Mouse (Mus musculus): Measurements from ENCODE around the gene Vmn1r194.
"Not testable (repeated sequence)": the region's sequence is repeated elsewhere in the genome, so short reads cannot be mapped to it uniquely, and the experiment has no call there.

Vmn1r194 gene

DNA sequence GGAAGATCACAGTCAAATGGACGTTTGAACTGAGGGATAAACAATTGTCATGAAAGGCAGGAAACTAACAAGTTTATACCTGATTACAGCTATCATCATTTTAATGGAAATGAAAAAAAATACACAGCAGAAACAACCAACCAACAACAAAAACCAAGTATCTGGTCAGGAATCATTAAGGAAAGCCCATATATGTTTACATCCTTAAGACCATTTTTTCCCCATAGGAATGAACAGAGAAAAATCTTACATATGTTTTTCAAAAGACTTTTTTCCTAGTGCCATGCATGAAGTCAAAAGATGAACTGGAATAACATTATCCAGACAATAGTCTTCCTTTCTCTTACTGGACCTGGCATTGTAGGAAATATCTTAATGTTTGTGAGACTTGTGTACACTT is at the start of gene Vmn1r194:
Gene Vmn1r194 (plus strand): TSS at position 301 of the 400 bp plus-strand sequence.
- DNase-seq (ENCODE audit: low read depth, low spot score), result no peak

DNA sequence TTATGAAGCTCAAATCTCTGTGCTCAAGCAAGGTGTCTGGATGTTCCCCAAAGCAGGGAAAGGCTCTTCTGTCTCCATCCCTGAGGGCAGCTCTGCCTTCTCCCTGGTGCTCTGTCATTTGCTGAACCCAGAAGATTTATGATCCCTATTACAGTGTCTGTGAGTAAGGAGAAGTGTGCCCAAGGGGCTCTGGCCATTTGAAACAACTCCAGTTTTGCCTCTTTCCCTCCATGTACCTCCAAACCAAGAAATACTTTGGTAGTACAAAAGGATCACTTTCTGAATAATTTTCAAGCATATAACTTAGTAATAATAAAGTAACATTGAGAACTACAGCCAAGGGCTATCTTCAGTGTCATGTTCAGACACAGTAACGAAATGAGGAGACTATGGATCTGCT is 21.0 kb upstream of the Vmn1r194 start, which contains the start of gene Vmn1r193:
Gene Vmn1r193 (minus strand): TSS at position 101 of the 400 bp plus-strand sequence.
- not testable (repeated sequence) for DNase-seq (ENCODE audit: low read depth, low spot score)

DNA sequence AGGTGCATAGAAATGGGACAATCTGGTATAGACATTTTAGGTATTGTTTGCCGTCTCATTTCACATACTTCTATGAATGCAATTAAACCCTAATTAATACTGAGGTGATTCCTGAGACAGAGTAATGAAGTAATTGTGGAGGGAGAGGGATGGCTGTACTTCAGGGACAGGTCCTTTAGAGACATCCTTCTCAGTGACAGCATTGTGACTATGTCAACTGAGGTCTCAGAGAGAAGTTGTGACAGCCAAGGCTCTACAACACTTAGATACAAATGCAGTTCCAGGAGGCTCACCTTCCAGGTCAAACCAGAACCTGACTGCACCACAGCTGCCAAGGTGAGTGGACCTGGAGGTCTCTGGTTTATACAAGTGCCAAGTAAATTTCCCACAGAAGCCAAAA is 26.2 kb downstream of the Vmn1r194 start, which contains the start of gene Vmn1r195:
Gene Vmn1r195 (plus strand): TSS at position 301 of the 400 bp plus-strand sequence.
- DNase-seq (ENCODE audit: low read depth, low spot score), result not testable (repeated sequence)

DNA sequence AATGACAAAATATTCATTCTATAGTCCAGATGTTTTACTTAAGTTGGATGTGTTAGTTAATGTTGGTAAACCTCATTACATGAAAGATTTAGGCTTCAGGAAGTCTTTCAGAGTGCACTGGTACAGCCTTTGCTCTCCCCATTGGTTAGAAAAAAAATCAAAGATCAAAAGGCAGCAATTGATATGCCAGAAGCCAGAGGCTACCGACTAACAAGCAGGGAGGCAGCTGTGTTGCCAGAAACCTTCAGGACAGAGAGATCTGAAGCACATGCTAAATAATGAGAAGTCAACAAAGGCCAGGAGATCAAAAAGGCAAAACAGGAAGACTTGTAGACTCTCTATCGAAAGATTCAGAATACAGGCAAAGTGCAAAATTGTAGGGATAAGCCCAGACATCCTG is 27.7 kb downstream of the Vmn1r194 start:
- DNase-seq (ENCODE audit: low read depth, low spot score), result no peak

DNA sequence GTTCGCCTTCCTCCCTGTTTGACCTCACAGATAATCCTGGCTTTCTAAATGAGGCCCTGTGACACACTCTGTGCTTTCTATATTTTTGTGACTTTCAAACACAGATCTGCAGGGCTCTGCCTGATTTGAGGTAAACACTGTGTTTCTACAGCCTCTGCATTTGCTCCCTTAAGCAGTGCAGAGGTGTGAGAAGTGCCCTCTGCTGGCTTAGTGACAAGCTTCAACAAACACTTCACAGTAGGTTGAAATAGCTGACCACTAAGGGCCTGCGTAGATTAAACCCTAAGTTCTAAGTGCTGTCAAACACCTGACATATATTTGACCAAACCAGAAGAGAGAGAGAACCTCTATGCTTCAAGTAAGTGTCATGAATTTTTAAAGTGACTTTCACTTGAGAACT is 40.6 kb downstream of the Vmn1r194 start:
- no peak for DNase-seq (ENCODE audit: low read depth, low spot score)

DNA sequence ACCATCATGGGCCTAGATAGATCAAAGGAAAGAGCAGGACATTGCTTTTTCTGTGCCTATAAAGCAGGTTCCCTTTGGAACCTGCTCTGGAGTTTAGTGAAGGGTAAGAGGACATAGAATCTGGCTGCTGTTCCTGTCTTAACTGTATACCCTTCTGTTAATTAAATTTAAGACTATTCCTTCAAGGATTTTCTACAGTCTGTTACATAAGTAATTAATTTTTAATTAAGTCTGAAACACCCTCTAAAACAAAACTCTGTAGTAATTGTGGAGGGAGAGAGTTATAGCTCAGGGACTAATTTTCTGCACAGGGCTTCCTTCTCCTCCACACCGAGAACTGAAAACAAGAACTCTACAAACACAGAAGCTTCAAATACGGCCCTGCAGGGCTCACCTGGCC is 45.6 kb downstream of the Vmn1r194 start, which contains the start of gene Vmn1r196:
Gene Vmn1r196 (plus strand): TSS at position 301 of the 400 bp plus-strand sequence.
- DNase-seq (ENCODE audit: low read depth, low spot score), result no peak

All from 3T3-L1 (cell line).